Mouse (Mus musculus): ENCODE measurements around the gene Ntn4.

- TF ChIP-seq POLR2A (IDR thresholded peaks at IDR 0.05; ENCODE audit: borderline replicate concordance, low read depth, low read length) (no peak), CTCF (IDR thresholded peaks at IDR 0.05; ENCODE audit: low read depth, low read length) (no peak)
These were observed 54.7 kb downstream of the Ntn4 start for GRCm38 (mm10) chr10:93695043-93695791.
